Mouse (Mus musculus) bone marrow macrophage, adult 2 months (primary cell): ENCODE results near the gene Cpa1.

Experiments used
- CTCF ChIP-seq: IDR thresholded peaks from 2 replicates; pipeline ENCODE4 v1.5.1; 2012; ENCODE audit warnings: low read depth, mild to moderate bottlenecking, low read length, moderate library complexity
- POLR2A ChIP-seq: IDR thresholded peaks from 2 replicates; pipeline ENCODE4 v1.6.1; 2012; ENCODE audit warnings: mild to moderate bottlenecking, low read depth, low read length, borderline replicate concordance

DNA sequence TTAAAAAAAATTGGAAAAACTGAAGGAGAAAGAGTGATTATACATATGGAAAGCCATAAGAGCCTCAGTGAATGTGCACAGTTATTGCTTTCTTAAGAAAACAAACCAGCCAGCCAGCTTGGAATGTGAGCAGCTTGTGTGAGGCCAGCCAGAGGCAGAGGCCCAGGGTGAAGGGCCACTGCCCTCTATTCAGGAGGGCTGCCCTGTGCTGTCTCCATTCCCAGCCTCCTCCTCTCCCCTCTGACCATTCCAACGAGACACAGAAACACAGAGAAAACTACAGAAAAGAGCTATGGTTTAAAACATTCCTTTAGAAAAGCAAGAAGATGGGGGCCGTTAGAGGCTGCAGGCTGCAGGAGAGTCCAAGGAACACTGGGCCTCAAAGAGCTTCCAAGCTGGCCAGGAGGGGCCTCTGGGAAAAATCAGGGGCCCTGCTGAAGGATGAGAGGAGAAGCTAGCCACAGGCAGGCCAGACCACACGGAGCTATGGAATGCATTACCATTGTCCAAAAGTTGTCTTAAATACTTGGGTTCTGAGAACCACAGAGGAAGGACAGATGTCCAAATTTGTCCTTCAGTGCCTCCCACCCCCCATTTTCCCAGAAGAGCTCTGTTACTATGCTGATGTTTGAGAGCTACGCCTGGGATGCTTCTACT, 2.7 kb upstream of the Cpa1 start:
- TF ChIP-seq CTCF (no peak), POLR2A (no peak)
